Mouse (Mus musculus): Measurements from ENCODE around the gene Ccdc113.

GRCm38 (mm10) chr8:95533584-95534387 is at the start of gene Ccdc113:
- TF ChIP-seq POLR2A (IDR thresholded peaks at IDR 0.05; ENCODE audit: low read depth, low read length) (no peak), RAD21 (IDR thresholded peaks at IDR 0.05; ENCODE audit: low read depth, low read length) (no peak), EP300 (IDR thresholded peaks at IDR 0.05; ENCODE audit: low read length) (no peak), MAZ (IDR thresholded peaks at IDR 0.05; ENCODE audit: low read depth, low read length) (no peak), CTCF (conservative IDR thresholded peaks at IDR 0.05 in 1 of 2, IDR thresholded peaks at IDR 0.05 in 1 of 2; ENCODE audit: low read depth in 2 of 2, low read length in 2 of 2) (no peak), MXI1 (IDR thresholded peaks at IDR 0.05; ENCODE audit: low read depth, low read length) (no peak), MAFK (IDR thresholded peaks at IDR 0.05; ENCODE audit: insufficient replicate concordance, low read length) (no peak), JUND (conservative IDR thresholded peaks at IDR 0.05; ENCODE audit: low read depth, low read length) (no peak), TCF12 (IDR thresholded peaks at IDR 0.05; ENCODE audit: low read depth, low read length) (no peak), USF1 (IDR thresholded peaks at IDR 0.05; ENCODE audit: low read depth, low read length) (no peak), ZMIZ1 (IDR thresholded peaks at IDR 0.05; ENCODE audit: low read depth, low read length) (no peak), SIN3A (IDR thresholded peaks at IDR 0.05; ENCODE audit: low read length) (no peak), HCFC1 (IDR thresholded peaks at IDR 0.05; ENCODE audit: low read depth, low read length) (no peak), NELFE (IDR thresholded peaks at IDR 0.05; ENCODE audit: low read depth, low read length) (no peak)

Data from CH12.LX (cell line).